Mouse (Mus musculus) liver, postnatal 0 days (tissue): ENCODE measurements around the gene Tnip1.

Experiments used
- CTCF ChIP-seq: sonication (generic); IDR thresholded peaks from 2 replicates; pipeline ENCODE4 v1.5.1; 2016; ENCODE audit warnings: antibody characterized with exemption, low read depth
- EP300 ChIP-seq: IDR thresholded peaks from 2 replicates; pipeline ENCODE4 v1.6.1; 2016; ENCODE audit warnings: antibody characterized with exemption, low read depth, mild to moderate bottlenecking

DNA sequence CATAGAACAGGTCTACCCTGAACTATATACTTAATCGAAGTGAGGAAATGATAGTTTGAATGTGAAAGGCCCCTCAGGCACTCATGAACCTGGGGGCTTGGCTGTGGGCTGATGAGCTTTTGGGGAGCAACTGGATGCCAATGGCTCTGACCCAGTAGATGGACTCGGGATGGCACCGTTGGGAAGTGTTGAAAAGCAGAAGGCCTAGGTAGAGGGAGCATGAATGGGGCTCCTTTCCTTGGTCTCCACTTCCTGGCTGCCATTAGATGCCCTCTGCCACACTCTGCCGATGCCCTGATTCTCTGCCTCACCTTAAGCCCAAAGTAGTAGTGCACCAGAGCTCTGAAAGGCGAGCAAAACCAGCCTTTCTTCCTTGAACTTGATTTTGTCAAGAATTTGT is 86.7 kb downstream of the Tnip1 start:
- TF ChIP-seq CTCF (no peak), EP300 (no peak)
